Mouse (Mus musculus): Measurements from ENCODE around the gene Plxdc2. TPM values are rescaled to one million over a fixed set of nuclear protein-coding genes. Genes with fewer than 3 reads are reported as not detected.
A peak's percentile ranks its signal among the peaks of the same experiment; 100 is the strongest.
"Not testable (repeated sequence)": the region's sequence is repeated elsewhere in the genome, so short reads cannot be mapped to it uniquely, and the experiment has no call there.

The Plxdc2 gene
- polyA plus RNA-seq, 1 experiment from 2014 or later, result 39.0 TPM

- H3K9ac ChIP-seq (ENCODE audit: low read depth, low read length), result no peak overlapping the region
- TF ChIP-seq CTCF (IDR thresholded peaks at IDR 0.05; ENCODE audit: low read depth), result no peak
- H3K4me3 ChIP-seq (replicated peaks; ENCODE audit: low read depth, low read length), result no peak overlapping the region
- 0 out of 2 replicates have a peak, but pooled peaks cover 4% of the 10 kb centered on the region for H3K4me1 ChIP-seq (replicated peaks; ENCODE audit: insufficient read depth, low read length)
- H3K27me3 ChIP-seq (ENCODE audit: insufficient read depth, low read length), result no peaks in the 10 kb centered on the region
- H3K4me2 ChIP-seq (ENCODE audit: low read length), result no peak overlapping the region
- ATAC-seq (replicated peaks; ENCODE audit: low FRiP score, low read depth) (no peak), DNase-seq (ENCODE audit: low spot score) (no peak)
- 89% methylated on average over 2 of the region's 2 CpGs for WGBS
- H3K36me3 ChIP-seq (ENCODE audit: insufficient read depth, low read length), result no peaks in the 10 kb centered on the region
- H3K27ac ChIP-seq, result no peak overlapping the region
- H3K9me3 ChIP-seq (replicated peaks; ENCODE audit: low read length), result no peaks in the 10 kb centered on the region
These were observed 378.3 kb downstream of the Plxdc2 start for GRCm38 (mm10) chr2:16734381-16734780.

GRCm38 (mm10) chr2:16738241-16738640 is 382.1 kb downstream of the Plxdc2 start:
- ATAC-seq (replicated peaks; ENCODE audit: low FRiP score, low read depth), result 0 out of 2 replicates have a peak, but pooled peaks have one; percentile 40
- 0 out of 2 replicates have a peak, but pooled peaks cover 4% of the 10 kb centered on the region for H3K4me1 ChIP-seq (replicated peaks; ENCODE audit: insufficient read depth, low read length)
- H3K9me3 ChIP-seq (replicated peaks; ENCODE audit: low read length), result no peaks in the 10 kb centered on the region
- no peak overlapping the region for H3K27ac ChIP-seq
- no peak for TF ChIP-seq CTCF (IDR thresholded peaks at IDR 0.05; ENCODE audit: low read depth)
- no peaks in the 10 kb centered on the region for H3K27me3 ChIP-seq (ENCODE audit: insufficient read depth, low read length)
- DNase-seq (ENCODE audit: low spot score), result peak; percentile 81
- no peaks in the 10 kb centered on the region for H3K36me3 ChIP-seq (ENCODE audit: insufficient read depth, low read length)
- no peak overlapping the region for H3K4me3 ChIP-seq (replicated peaks; ENCODE audit: low read depth, low read length)
- H3K9ac ChIP-seq (ENCODE audit: low read depth, low read length), result no peak overlapping the region
- H3K4me2 ChIP-seq (ENCODE audit: low read length), result no peak overlapping the region
- WGBS, result 6% methylated on average over 8 of the region's 8 CpGs

- Histone ChIP-seq H3K4me1 (replicated peaks; ENCODE audit: insufficient read depth, low read length) (0 out of 2 replicates have a peak, but pooled peaks cover 4% of the 10 kb centered on the region), H3K27ac (no peak overlapping the region), H3K36me3 (ENCODE audit: insufficient read depth, low read length) (no peaks in the 10 kb centered on the region), H3K9ac (ENCODE audit: low read depth, low read length) (no peak overlapping the region), H3K4me3 (replicated peaks; ENCODE audit: low read depth, low read length) (no peak overlapping the region), H3K27me3 (ENCODE audit: insufficient read depth, low read length) (no peaks in the 10 kb centered on the region), H3K4me2 (ENCODE audit: low read length) (no peak overlapping the region), H3K9me3 (replicated peaks; ENCODE audit: low read length) (no peaks in the 10 kb centered on the region)
- no peak for TF ChIP-seq CTCF (IDR thresholded peaks at IDR 0.05; ENCODE audit: low read depth)
- 90% methylated on average over 3 of the region's 3 CpGs for WGBS
- ATAC-seq (replicated peaks; ENCODE audit: low FRiP score, low read depth) (no peak), DNase-seq (ENCODE audit: low spot score) (no peak)
These were observed 385.7 kb downstream of the Plxdc2 start for GRCm38 (mm10) chr2:16741813-16742212.

- Histone ChIP-seq H3K9ac (ENCODE audit: low read depth, low read length) (no peak overlapping the region), H3K36me3 (ENCODE audit: insufficient read depth, low read length) (no peaks in the 10 kb centered on the region), H3K4me2 (ENCODE audit: low read length) (no peak overlapping the region), H3K27me3 (ENCODE audit: insufficient read depth, low read length) (no peaks in the 10 kb centered on the region), H3K4me1 (replicated peaks; ENCODE audit: insufficient read depth, low read length) (no peaks in the 10 kb centered on the region), H3K4me3 (replicated peaks; ENCODE audit: low read depth, low read length) (no peak overlapping the region), H3K27ac (no peak overlapping the region), H3K9me3 (replicated peaks; ENCODE audit: low read length) (no peaks in the 10 kb centered on the region)
- DNase-seq (ENCODE audit: low spot score), result peak; percentile 39
- ATAC-seq (replicated peaks; ENCODE audit: low FRiP score, low read depth), result no peak
- TF ChIP-seq CTCF (IDR thresholded peaks at IDR 0.05; ENCODE audit: low read depth), result no peak
- 29% methylated on average over 3 of the region's 3 CpGs for WGBS
These were observed 387.5 kb downstream of the Plxdc2 start for GRCm38 (mm10) chr2:16743568-16743967.

- Histone ChIP-seq H3K4me3 (replicated peaks; ENCODE audit: low read depth, low read length) (no peak overlapping the region), H3K27ac (no peak overlapping the region), H3K27me3 (ENCODE audit: insufficient read depth, low read length) (no peaks in the 10 kb centered on the region), H3K9me3 (replicated peaks; ENCODE audit: low read length) (no peaks in the 10 kb centered on the region), H3K4me1 (replicated peaks; ENCODE audit: insufficient read depth, low read length) (no peaks in the 10 kb centered on the region), H3K4me2 (ENCODE audit: low read length) (no peak overlapping the region), H3K9ac (ENCODE audit: low read depth, low read length) (no peak overlapping the region), H3K36me3 (ENCODE audit: insufficient read depth, low read length) (no peaks in the 10 kb centered on the region)
- ATAC-seq (replicated peaks; ENCODE audit: low FRiP score, low read depth) (no peak), DNase-seq (ENCODE audit: low spot score) (no peak)
- WGBS, result 83% methylated on average over 4 of the region's 4 CpGs
- TF ChIP-seq CTCF (IDR thresholded peaks at IDR 0.05; ENCODE audit: low read depth), result no peak
These were observed 393.3 kb downstream of the Plxdc2 start for GRCm38 (mm10) chr2:16749302-16749909.

- Histone ChIP-seq H3K36me3 (ENCODE audit: insufficient read depth, low read length) (no peaks in the 10 kb centered on the region), H3K27ac (no peak overlapping the region), H3K4me2 (ENCODE audit: low read length) (no peak overlapping the region), H3K4me1 (replicated peaks; ENCODE audit: insufficient read depth, low read length) (no peaks in the 10 kb centered on the region), H3K9ac (ENCODE audit: low read depth, low read length) (no peak overlapping the region), H3K27me3 (ENCODE audit: insufficient read depth, low read length) (no peaks in the 10 kb centered on the region), H3K4me3 (replicated peaks; ENCODE audit: low read depth, low read length) (no peak overlapping the region), H3K9me3 (replicated peaks; ENCODE audit: low read length) (no peaks in the 10 kb centered on the region)
- TF ChIP-seq CTCF (IDR thresholded peaks at IDR 0.05; ENCODE audit: low read depth), result no peak
- WGBS, result 61% methylated on average over 2 of the region's 2 CpGs
- ATAC-seq (replicated peaks; ENCODE audit: low FRiP score, low read depth) (no peak), DNase-seq (ENCODE audit: low spot score) (no peak)
These were observed 401.1 kb downstream of the Plxdc2 start for GRCm38 (mm10) chr2:16757158-16757557.

GRCm38 (mm10) chr2:16759766-16760165 is 403.7 kb downstream of the Plxdc2 start:
- Histone ChIP-seq H3K9ac (ENCODE audit: low read depth, low read length) (no peak overlapping the region), H3K27me3 (ENCODE audit: insufficient read depth, low read length) (no peaks in the 10 kb centered on the region), H3K4me1 (replicated peaks; ENCODE audit: insufficient read depth, low read length) (no peaks in the 10 kb centered on the region), H3K27ac (no peak overlapping the region), H3K36me3 (ENCODE audit: insufficient read depth, low read length) (no peaks in the 10 kb centered on the region), H3K9me3 (replicated peaks; ENCODE audit: low read length) (no peaks in the 10 kb centered on the region), H3K4me3 (replicated peaks; ENCODE audit: low read depth, low read length) (no peak overlapping the region), H3K4me2 (ENCODE audit: low read length) (no peak overlapping the region)
- DNase-seq (ENCODE audit: low spot score), result no peak
- no peak for TF ChIP-seq CTCF (IDR thresholded peaks at IDR 0.05; ENCODE audit: low read depth)
- WGBS, result 99% methylated on average over 2 of the region's 2 CpGs
- ATAC-seq (replicated peaks; ENCODE audit: low FRiP score, low read depth), result no peak

- not testable (repeated sequence) for H3K9me3 ChIP-seq (replicated peaks; ENCODE audit: low read length); H3K27ac ChIP-seq; H3K4me2 ChIP-seq (ENCODE audit: low read length); H3K9ac ChIP-seq (ENCODE audit: low read depth, low read length); ATAC-seq (replicated peaks; ENCODE audit: low FRiP score, low read depth); DNase-seq (ENCODE audit: low spot score); H3K27me3 ChIP-seq (ENCODE audit: insufficient read depth, low read length); H3K4me1 ChIP-seq (replicated peaks; ENCODE audit: insufficient read depth, low read length); H3K36me3 ChIP-seq (ENCODE audit: insufficient read depth, low read length); H3K4me3 ChIP-seq (replicated peaks; ENCODE audit: low read depth, low read length)
- 98% methylated on average over 5 of the region's 7 CpGs for WGBS
These were observed 413.0 kb downstream of the Plxdc2 start for GRCm38 (mm10) chr2:16769149-16769548.
